Mouse (Mus musculus) gastrocnemius, postnatal 4 days (tissue): ENCODE results near the gene Vsx1. TPM values are rescaled to one million over a fixed set of nuclear protein-coding genes. Genes with fewer than 3 reads are reported as not detected.

ENCODE experiments used
- DNase-seq, 2 experiments: peaks; one replicate each; pipeline ENCODE4 v3.0.0; 2021 to 2022; ENCODE audit warnings: low spot score in 2 of 2, mixed read lengths in 2 of 2
- total RNA-seq, 2 experiments: library from RNA; stranded (reverse); gene quantifications; 2 replicates each; pipeline ENCODE4 v1.2.3; 2021

Gene Vsx1
- total RNA-seq, 2 experiments from 2014 or later: not detected

GRCm38 (mm10) chr2:150646411-150647121 lies 42.6 kb downstream of the Vsx1 start:
- DNase-seq: no peak

- no peak for DNase-seq
Observed at GRCm38 (mm10) chr2:150645225-150645624, 43.9 kb downstream of the Vsx1 start.

GRCm38 (mm10) chr2:150643726-150644415 lies 45.3 kb downstream of the Vsx1 start:
- DNase-seq: no peak

- no peak for DNase-seq
Observed at GRCm38 (mm10) chr2:150643166-150643565, 46.0 kb downstream of the Vsx1 start.

- DNase-seq: no peak
Observed at GRCm38 (mm10) chr2:150638370-150638733, 50.8 kb downstream of the Vsx1 start.

GRCm38 (mm10) chr2:150637702-150638369 lies 51.3 kb downstream of the Vsx1 start:
- no peak for DNase-seq

GRCm38 (mm10) chr2:150635877-150636446 lies 53.2 kb downstream of the Vsx1 start:
- DNase-seq: no peak

Other genes with a start within 250 kb of the Vsx1 start
- gene Zfp442, start 237.9 kb downstream of the Vsx1 start, total RNA-seq: 1 to 10 TPM; 4.4 to 5.1 TPM
- under 1 TPM; 0.15 to 0.29 TPM for gene Zfp345, start 204.3 kb downstream of the Vsx1 start, total RNA-seq
- gene Cst7, start 118.9 kb downstream of the Vsx1 start, total RNA-seq: under 1 TPM; 0.54 to 0.56 TPM
- 10 to 100 TPM; 26.2 to 28.9 TPM for gene Apmap, start 80.8 kb downstream of the Vsx1 start, total RNA-seq
- 10 to 100 TPM; 21.1 to 22.5 TPM for gene Acss1, start 20.9 kb downstream of the Vsx1 start, total RNA-seq
- 10 to 100 TPM in 1 of 2 experiments, 1 to 10 TPM in 1; 9.9 to 10.0 TPM for gene Entpd6, start 59.7 kb upstream of the Vsx1 start, total RNA-seq
- gene Pygb, start 97.4 kb upstream of the Vsx1 start, total RNA-seq: 10 to 100 TPM; 32.0 to 34.0 TPM
- gene Abhd12, start 215.4 kb upstream of the Vsx1 start, total RNA-seq: 10 to 100 TPM; 34.8 to 36.3 TPM
- gene Gins1, start 216.0 kb upstream of the Vsx1 start, total RNA-seq: 1 to 10 TPM; 5.7 to 7.7 TPM